Comparison of ENCODE assay signal across 17 mouse cellular contexts in the genomic region with DNA sequence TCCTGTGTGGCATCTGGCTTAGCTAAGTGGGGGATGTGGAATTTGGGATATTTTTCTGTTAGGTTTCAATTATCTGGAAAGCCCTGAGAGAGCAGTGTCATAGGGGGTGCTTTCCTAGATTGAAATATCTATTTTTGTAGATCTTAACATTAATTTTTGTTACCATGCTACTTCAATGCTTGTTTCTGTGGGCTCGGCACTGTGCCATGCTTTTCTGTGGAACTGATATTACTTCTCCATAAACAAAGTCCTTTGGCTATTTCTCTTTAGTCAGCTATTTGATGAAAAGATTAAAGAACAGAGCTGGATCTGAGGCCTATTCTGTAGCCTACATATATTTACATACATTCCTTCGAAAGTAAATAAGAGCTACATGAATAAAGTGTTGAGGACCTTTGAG.
DNase-seq lines count a peak whose midpoint lies in the region; ATAC-seq and TF ChIP-seq lines count a peak whose summit lies in the region.
"Had no signal": no experiment of that assay in that cellular context is flagged by ENCODE, and none has a peak within 500 bp of the region (broad histone marks: within the 10 kb centered on the region; RNA-seq: fewer than 3 reads in every experiment).

No protein-coding gene starts in this region.

- no peaks in the 10 kb centered on the region for H3K27me3 ChIP-seq in hindbrain, embryonic 10.5 days (ENCODE audit: insufficient read depth, poor library complexity, severe bottlenecking)
- H3K27me3 ChIP-seq in hindbrain, embryonic 16.5 days (replicated peaks; ENCODE audit: control insufficient read depth, insufficient read depth, low read length) = no peaks in the 10 kb centered on the region
- no peaks in the 10 kb centered on the region for H3K27me3 ChIP-seq in forebrain, embryonic 15.5 days
- no peaks in the 10 kb centered on the region for H3K27me3 ChIP-seq in hindbrain, postnatal 0 days (ENCODE audit: insufficient read depth, low read length)
- no peaks in the 10 kb centered on the region for H3K27me3 ChIP-seq in embryonic facial prominence, embryonic 10.5 days (replicated peaks; ENCODE audit: low read depth, poor library complexity, severe bottlenecking)
- H3K27me3 ChIP-seq: CH12.LX; embryonic facial prominence, embryonic 13.5 days; heart, embryonic 13.5 days; limb, embryonic 15.5 days; neural tube, embryonic 12.5 days had no signal

- intact Hi-C loops in heart, postnatal 36 days (cut with DNase I) = no loop called here

- H3K4me1 ChIP-seq in hindbrain, embryonic 10.5 days (replicated peaks) = peaks cover 48% of the 10 kb centered on the region
- no peaks in the 10 kb centered on the region; the same call in 1 of the 2 replicates for H3K4me1 ChIP-seq in hindbrain, embryonic 16.5 days (ENCODE audit: control insufficient read depth, insufficient read depth, low read depth, low read length)
- H3K4me1 ChIP-seq in forebrain, embryonic 15.5 days = peaks cover 56% of the 10 kb centered on the region
- peaks cover 11% of the 10 kb centered on the region for H3K4me1 ChIP-seq in hindbrain, postnatal 0 days (ENCODE audit: insufficient read depth, low read length)
- no peaks in the 10 kb centered on the region for H3K4me1 ChIP-seq in embryonic facial prominence, embryonic 10.5 days
- H3K4me1 ChIP-seq: embryonic facial prominence, embryonic 13.5 days; limb, embryonic 15.5 days had no signal

- H3K27ac ChIP-seq in hindbrain, embryonic 10.5 days = peak overlapping the region; percentile 84
- H3K27ac ChIP-seq in hindbrain, embryonic 16.5 days (ENCODE audit: low read depth, low read length) = no peak overlapping the region
- peak overlapping the region; percentile 89 for H3K27ac ChIP-seq in forebrain, embryonic 15.5 days (replicated peaks)
- H3K27ac ChIP-seq in hindbrain, postnatal 0 days = peak overlapping the region; percentile 41; the same call in 1 of the 2 replicates
- H3K27ac ChIP-seq in embryonic facial prominence, embryonic 10.5 days (replicated peaks) = no peak overlapping the region
- H3K27ac ChIP-seq: embryonic facial prominence, embryonic 13.5 days; gastrocnemius, adult 2 months; heart, embryonic 13.5 days; limb, embryonic 15.5 days had no signal

- no peak overlapping the region for H3K4me2 ChIP-seq in hindbrain, embryonic 16.5 days (ENCODE audit: low read length)
- 0 out of 2 replicates have a peak overlapping the region, but pooled peaks have one; percentile 8 for H3K4me2 ChIP-seq in forebrain, embryonic 15.5 days (replicated peaks)
- no peak overlapping the region for H3K4me2 ChIP-seq in hindbrain, postnatal 0 days (ENCODE audit: low read depth, low read length)
- H3K4me2 ChIP-seq: embryonic facial prominence, embryonic 13.5 days; heart, embryonic 13.5 days; limb, embryonic 15.5 days; neural tube, embryonic 12.5 days had no signal

- H3K4me3 ChIP-seq in hindbrain, embryonic 10.5 days = no peak overlapping the region
- no peak overlapping the region for H3K4me3 ChIP-seq in hindbrain, embryonic 16.5 days (ENCODE audit: low read length)
- no peak overlapping the region for H3K4me3 ChIP-seq in forebrain, embryonic 15.5 days
- H3K4me3 ChIP-seq in hindbrain, postnatal 0 days (ENCODE audit: low read length) = no peak overlapping the region
- no peak overlapping the region for H3K4me3 ChIP-seq in embryonic facial prominence, embryonic 10.5 days
- H3K4me3 ChIP-seq: embryonic facial prominence, embryonic 13.5 days; gastrocnemius, adult 2 months; heart, embryonic 13.5 days; limb, embryonic 15.5 days; neural tube, embryonic 12.5 days had no signal

- no peaks in the 10 kb centered on the region for H3K9me3 ChIP-seq in hindbrain, embryonic 10.5 days
- no peaks in the 10 kb centered on the region for H3K9me3 ChIP-seq in hindbrain, embryonic 16.5 days (ENCODE audit: control insufficient read depth, low read length)
- H3K9me3 ChIP-seq in forebrain, embryonic 15.5 days = no peaks in the 10 kb centered on the region
- no peaks in the 10 kb centered on the region for H3K9me3 ChIP-seq in hindbrain, postnatal 0 days (ENCODE audit: low read length)
- no peaks in the 10 kb centered on the region for H3K9me3 ChIP-seq in embryonic facial prominence, embryonic 10.5 days
- H3K9me3 ChIP-seq: embryonic facial prominence, embryonic 13.5 days; heart, embryonic 13.5 days; limb, embryonic 15.5 days; neural tube, embryonic 12.5 days had no signal

- DNase-seq in hindbrain, embryonic 10.5 days (ENCODE audit: low spot score) = no peak
- peak; percentile 60 for DNase-seq in brain, embryonic 14.5 days (ENCODE audit: low read depth)
- no peak for DNase-seq in hindbrain, postnatal 0 days (ENCODE audit: low spot score)
- no peak for DNase-seq in embryonic facial prominence, embryonic 10.5 days (ENCODE audit: low spot score)
- DNase-seq in heart, postnatal 36 days = no peak
- DNase-seq in thymus, adult 18-20 months = no peak
- DNase-seq: cerebellum, adult 11-12 months; gastrocnemius, adult 2 months; kidney, adult 11 months; kidney, postnatal 25 days had no signal

- no peak overlapping the region for H3K9ac ChIP-seq in hindbrain, embryonic 16.5 days (ENCODE audit: low read depth, low read length)
- no peak overlapping the region for H3K9ac ChIP-seq in forebrain, embryonic 15.5 days (replicated peaks)
- H3K9ac ChIP-seq in hindbrain, postnatal 0 days (replicated peaks; ENCODE audit: low read length) = no peak overlapping the region
- H3K9ac ChIP-seq: embryonic facial prominence, embryonic 13.5 days; heart, embryonic 13.5 days; limb, embryonic 15.5 days; neural tube, embryonic 12.5 days had no signal

- no peak for TF ChIP-seq POLR2A in brain, embryonic 14.5 days (IDR thresholded peaks at IDR 0.05; ENCODE audit: borderline replicate concordance, extremely low read depth, insufficient read depth, insufficient read length, poor library complexity, severe bottlenecking)

- no peak for ATAC-seq in hindbrain, embryonic 16.5 days
- no peak for ATAC-seq in forebrain, embryonic 15.5 days (replicated peaks)
- ATAC-seq in hindbrain, postnatal 0 days = no peak

- 71% methylated on average over 2 of the region's 2 CpGs for WGBS in hindbrain, embryonic 10.5 days
- WGBS in hindbrain, embryonic 16.5 days = 37% methylated on average over 2 of the region's 2 CpGs
- 13% methylated on average over 2 of the region's 2 CpGs for WGBS in forebrain, embryonic 15.5 days
- 40% methylated on average over 2 of the region's 2 CpGs for WGBS in hindbrain, postnatal 0 days
- 74% methylated on average over 2 of the region's 2 CpGs for WGBS in embryonic facial prominence, embryonic 10.5 days

- TF ChIP-seq CTCF in brain, embryonic 14.5 days (IDR thresholded peaks at IDR 0.05; ENCODE audit: borderline replicate concordance, extremely low read depth, insufficient read depth, insufficient read length) = no peak
- no peak for TF ChIP-seq CTCF in hindbrain, postnatal 0 days (IDR thresholded peaks at IDR 0.05; ENCODE audit: low read depth)

- no peaks in the 10 kb centered on the region for H3K36me3 ChIP-seq in hindbrain, embryonic 10.5 days
- H3K36me3 ChIP-seq in hindbrain, embryonic 16.5 days (ENCODE audit: control insufficient read depth, insufficient read depth, low read length) = no peaks in the 10 kb centered on the region
- no peaks in the 10 kb centered on the region for H3K36me3 ChIP-seq in forebrain, embryonic 15.5 days
- H3K36me3 ChIP-seq in hindbrain, postnatal 0 days (ENCODE audit: insufficient read depth, low read length) = no peaks in the 10 kb centered on the region
- no peaks in the 10 kb centered on the region for H3K36me3 ChIP-seq in embryonic facial prominence, embryonic 10.5 days (replicated peaks)
- H3K36me3 ChIP-seq: embryonic facial prominence, embryonic 13.5 days; heart, embryonic 13.5 days; limb, embryonic 15.5 days; neural tube, embryonic 12.5 days had no signal

Comparison
In these comparisons a context has a peak if more than half of its experiments do, and no peak if none do; other contexts are left out.
1. H3K27ac ChIP-seq: peak in hindbrain, embryonic 10.5 days (single experiment), forebrain, embryonic 15.5 days (single experiment) and hindbrain, postnatal 0 days (single experiment); none in hindbrain, embryonic 16.5 days (single experiment) and embryonic facial prominence, embryonic 10.5 days (single experiment).